Mouse (Mus musculus) telencephalon, adult 2 months (tissue): ENCODE measurements around the gene Apol9b.

Experiments
- DNase-seq: peaks from one replicate; pipeline ENCODE4 v3.0.0-alpha.2; 2011; ENCODE audit warnings: low read depth, low spot score

The Apol9b gene

GRCm38 (mm10) chr15:77746326-77746725, 17.5 kb downstream of the Apol9b start:
- DNase-seq, result no peak

- no peak for DNase-seq
These were observed 19.6 kb downstream of the Apol9b start for GRCm38 (mm10) chr15:77748414-77748813.

- no peak for DNase-seq
These were observed 20.9 kb downstream of the Apol9b start for GRCm38 (mm10) chr15:77749717-77750116.

GRCm38 (mm10) chr15:77750461-77750860, 21.6 kb downstream of the Apol9b start:
- DNase-seq, result no peak

GRCm38 (mm10) chr15:77752443-77752842, 23.6 kb downstream of the Apol9b start:
- DNase-seq, result no peak

- DNase-seq, result no peak
These were observed 26.3 kb downstream of the Apol9b start for GRCm38 (mm10) chr15:77755132-77755531.

- no peak for DNase-seq
These were observed 27.2 kb downstream of the Apol9b start for GRCm38 (mm10) chr15:77756081-77756480.

- no peak for DNase-seq
These were observed 28.0 kb downstream of the Apol9b start, which contains the start of gene Apol8 for GRCm38 (mm10) chr15:77756848-77757247. TSS of gene Apol8 (minus strand) at chr15:77757003.

- no peak for DNase-seq
These were observed 28.9 kb downstream of the Apol9b start for GRCm38 (mm10) chr15:77757586-77758226.

GRCm38 (mm10) chr15:77760037-77760436, 31.2 kb downstream of the Apol9b start:
- no peak for DNase-seq

- DNase-seq, result no peak
These were observed 32.2 kb downstream of the Apol9b start for GRCm38 (mm10) chr15:77761083-77761482.

- no peak for DNase-seq
These were observed 32.9 kb downstream of the Apol9b start for GRCm38 (mm10) chr15:77761561-77762380.

- DNase-seq, result no peak
These were observed 34.2 kb downstream of the Apol9b start for GRCm38 (mm10) chr15:77763050-77763449.

- no peak for DNase-seq
These were observed 34.9 kb downstream of the Apol9b start for GRCm38 (mm10) chr15:77763702-77764101.

- no peak for DNase-seq
These were observed 35.7 kb downstream of the Apol9b start for GRCm38 (mm10) chr15:77764391-77765006.

GRCm38 (mm10) chr15:77765484-77766093, 36.8 kb downstream of the Apol9b start:
- DNase-seq, result no peak

- no peak for DNase-seq
These were observed 38.1 kb downstream of the Apol9b start for GRCm38 (mm10) chr15:77766981-77767380.

GRCm38 (mm10) chr15:77770341-77770740, 41.5 kb downstream of the Apol9b start:
- DNase-seq, result no peak

GRCm38 (mm10) chr15:77770942-77771341, 42.1 kb downstream of the Apol9b start:
- DNase-seq, result no peak

- no peak for DNase-seq
These were observed 44.5 kb downstream of the Apol9b start for GRCm38 (mm10) chr15:77773099-77773915.

- DNase-seq, result no peak
These were observed 45.5 kb downstream of the Apol9b start for GRCm38 (mm10) chr15:77774303-77774702.
